Mouse (Mus musculus): ENCODE measurements around the gene Grap2. TPM values are rescaled to one million over a fixed set of nuclear protein-coding genes. Genes with fewer than 3 reads are reported as not detected.

Gene Grap2
- total RNA-seq, 2 experiments from 2014 or later, result 0.70 to 1.6 TPM

DNA sequence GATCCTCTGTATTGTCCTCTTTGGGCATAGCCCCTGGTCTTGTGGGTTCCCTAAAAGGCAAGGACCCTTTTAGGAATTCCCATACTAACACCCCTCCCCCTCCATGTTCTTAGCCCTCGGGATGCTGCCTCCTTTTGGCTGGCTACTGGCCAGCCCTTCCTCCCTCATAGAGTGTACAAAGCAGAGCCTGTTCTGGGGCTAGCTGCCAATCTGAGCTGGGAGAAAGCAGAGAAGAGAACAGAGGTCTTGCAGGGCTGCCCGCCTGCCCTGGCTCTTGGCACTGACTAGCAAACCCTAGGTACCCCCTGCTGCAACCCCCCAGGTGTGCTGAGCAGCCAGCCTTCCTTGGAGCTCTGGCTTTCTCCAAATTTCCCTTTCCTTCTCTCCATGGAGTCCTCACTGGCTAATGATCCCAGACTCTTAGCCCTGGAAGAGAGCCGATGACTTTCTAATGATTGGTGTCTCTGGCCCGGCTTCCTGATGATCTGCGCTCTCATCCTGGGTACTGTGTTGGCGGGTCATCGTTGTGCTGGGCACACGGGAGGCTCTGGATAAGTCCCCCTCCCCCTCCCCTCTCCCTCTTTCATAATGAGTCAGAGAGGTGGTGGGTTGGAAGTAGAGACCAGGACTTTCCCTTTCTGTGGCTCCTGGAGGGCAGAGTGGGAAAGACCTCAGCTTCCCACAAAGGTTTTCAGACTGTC is 107.3 kb downstream of the Grap2 start:
- no peak for DNase-seq (ENCODE audit: low spot score in 2 of 2)

DNA sequence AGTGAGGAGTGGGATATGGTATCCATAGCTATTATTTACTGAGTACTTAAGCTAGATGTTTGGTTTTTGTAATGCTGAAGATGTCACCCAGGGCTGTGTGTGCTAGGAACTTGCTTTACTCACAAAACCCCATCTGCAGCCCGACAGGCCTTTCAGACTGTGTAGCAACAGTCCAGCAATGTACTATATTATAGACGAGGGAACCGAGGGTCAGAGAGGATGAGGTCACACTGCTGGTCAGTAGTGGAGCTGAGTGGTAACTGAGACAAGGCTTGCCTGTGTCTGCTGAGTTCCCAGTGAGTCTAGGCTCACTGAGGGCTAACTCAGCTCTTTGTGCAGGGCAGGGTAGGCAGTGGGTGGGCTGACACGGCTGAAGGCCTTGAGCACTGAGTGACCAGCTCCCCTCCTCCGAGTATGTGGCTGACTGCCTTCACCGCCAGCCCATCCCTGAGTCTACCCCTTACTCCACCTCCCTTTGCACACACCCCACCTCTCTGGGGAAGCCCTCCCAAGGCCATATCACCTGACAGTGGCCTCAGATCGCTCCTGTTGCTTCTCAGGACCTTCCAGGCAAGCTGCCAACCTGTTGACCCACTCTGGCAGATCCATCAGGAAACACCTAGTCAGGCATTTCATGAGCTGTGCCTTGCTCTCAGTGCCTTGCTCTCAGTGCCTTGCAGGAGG is 108.1 kb downstream of the Grap2 start:
- no peak for DNase-seq (ENCODE audit: low spot score in 2 of 2)

DNA sequence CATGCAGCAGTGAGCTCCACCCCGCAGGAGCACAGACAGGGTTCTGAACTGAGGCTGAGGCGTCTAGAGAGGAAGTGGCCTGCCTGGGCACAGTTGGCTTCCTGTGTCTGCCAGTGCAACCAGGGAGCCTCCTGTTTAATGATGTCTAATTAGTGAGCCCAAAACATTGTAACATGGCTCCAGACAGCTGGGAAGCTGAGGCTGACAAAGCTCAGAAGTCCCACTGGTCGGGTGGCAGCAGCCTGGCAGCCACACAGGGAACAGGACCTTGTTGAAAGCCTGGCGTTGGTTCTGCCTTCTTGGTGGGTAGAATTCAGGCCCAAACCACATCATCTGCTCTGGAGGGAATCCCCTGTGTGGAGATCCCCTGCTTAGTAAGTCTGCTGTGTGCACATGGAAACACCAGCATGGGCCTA is 109.1 kb downstream of the Grap2 start:
- DNase-seq (ENCODE audit: low spot score in 2 of 2), result no peak

DNA sequence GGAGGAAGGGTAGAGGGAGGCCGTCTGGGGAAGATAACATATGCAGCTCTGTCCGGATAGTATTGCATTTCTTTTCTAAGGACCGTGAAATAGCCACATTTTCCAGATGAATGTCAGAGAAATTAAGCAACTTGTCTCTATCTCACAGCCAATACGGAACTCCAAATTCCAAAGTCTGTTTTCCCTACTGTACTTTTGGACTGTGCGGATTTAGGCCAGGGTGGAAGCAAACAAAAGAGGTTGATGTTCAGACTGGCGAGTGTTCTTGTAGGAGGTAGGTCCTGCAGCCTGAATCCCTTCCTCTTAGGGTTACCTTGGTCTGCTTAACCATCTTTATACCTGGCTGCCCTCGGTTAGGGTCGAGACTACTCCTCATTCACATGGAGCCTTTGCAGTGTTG is 109.9 kb downstream of the Grap2 start:
- no peak for DNase-seq (ENCODE audit: low spot score in 2 of 2)

DNA sequence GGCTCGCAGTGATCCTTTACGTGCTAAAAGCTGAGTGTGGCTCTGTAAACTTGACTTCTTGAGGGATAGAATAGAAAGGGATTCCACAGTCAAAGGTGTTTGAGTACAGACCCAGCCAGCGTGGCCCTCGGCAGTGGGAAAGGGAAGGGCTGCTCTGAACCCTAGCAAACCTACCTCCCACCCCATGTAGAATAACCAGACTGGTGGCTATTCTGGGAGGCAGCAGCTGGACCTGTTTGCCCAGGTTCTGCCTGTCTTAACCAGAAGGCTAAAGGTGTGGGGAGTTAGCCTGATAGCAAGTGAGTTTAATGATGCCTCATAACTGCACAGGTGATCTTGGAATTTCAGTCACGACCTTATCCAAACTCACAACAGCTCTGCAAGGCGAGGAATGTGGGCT is 110.8 kb downstream of the Grap2 start:
- DNase-seq (ENCODE audit: low spot score in 2 of 2), result no peak

DNA sequence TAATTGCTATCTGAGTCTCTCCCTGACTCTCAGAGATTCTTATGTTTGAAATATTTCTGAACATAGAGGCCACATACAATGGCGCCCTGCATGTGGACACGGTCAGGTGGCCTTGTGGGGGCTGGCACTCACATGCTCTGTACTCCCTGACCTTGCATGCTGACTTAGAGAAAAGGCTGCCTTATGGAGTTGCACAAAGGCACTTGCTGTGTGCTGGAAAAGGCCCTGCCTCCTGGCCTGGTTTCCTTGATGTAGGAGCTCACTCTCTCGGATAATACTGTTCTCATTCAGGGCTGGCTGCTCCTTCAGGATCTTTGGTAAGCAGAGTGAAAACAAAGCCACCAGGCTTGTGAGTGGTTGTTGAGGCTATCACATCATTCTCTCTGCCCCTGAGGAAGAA is 111.6 kb downstream of the Grap2 start:
- no peak for DNase-seq (ENCODE audit: low spot score in 2 of 2)

DNA sequence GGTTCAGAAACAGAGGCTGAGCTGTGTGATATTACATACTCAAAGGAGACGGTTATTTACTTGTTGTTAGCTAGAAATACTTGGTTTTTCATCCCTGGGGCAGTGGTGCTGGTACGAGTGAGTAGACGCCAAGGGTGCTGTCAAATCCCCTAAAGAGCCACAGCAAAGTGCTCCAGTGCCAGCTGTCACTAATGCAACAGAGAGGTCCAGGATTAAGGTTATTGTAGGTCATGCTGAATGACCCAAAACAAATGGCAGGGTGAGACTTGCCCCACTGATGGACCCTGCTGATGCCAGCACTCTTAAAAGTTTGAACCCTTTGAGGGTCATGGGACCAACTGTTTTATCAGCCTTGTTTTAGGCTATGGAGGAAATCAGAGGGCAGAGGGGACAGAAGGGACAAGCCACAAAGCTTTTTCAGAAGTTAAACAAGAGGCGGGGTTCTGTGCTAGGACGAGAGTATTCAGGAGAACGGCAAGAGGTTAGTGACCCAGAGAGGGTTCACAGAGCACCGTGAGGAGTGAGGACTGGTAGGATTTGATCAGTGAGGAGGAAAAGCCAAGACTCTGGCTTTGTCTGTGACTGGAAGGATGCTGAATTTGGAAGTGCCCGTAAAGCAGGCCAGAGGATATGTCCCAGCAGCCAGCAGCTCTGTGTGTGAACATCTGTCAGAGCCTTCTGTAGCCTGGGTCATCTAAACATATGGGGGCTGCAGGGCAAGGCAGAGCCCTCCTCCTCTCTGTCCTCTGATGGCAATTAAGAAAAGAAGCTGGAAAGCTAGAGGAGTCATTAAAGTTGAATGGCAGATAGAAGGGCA is 112.6 kb downstream of the Grap2 start:
- no peak for DNase-seq (ENCODE audit: low spot score in 2 of 2)

DNA sequence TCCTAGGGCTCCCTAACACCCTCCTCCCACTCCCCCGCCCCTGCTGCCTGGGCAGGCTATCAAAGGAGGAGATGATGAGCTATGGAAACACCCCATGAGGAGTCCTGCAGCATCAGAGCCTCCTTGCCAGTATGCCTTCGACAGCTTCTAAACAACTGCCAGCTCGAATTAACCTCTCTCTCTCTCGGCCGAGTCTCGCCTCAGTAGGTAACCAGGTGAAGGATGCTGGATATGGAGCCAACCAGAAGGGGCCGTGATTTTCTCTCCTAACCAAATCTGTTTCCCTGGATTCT is 113.2 kb downstream of the Grap2 start:
- no peak for DNase-seq (ENCODE audit: low spot score in 2 of 2)

DNA sequence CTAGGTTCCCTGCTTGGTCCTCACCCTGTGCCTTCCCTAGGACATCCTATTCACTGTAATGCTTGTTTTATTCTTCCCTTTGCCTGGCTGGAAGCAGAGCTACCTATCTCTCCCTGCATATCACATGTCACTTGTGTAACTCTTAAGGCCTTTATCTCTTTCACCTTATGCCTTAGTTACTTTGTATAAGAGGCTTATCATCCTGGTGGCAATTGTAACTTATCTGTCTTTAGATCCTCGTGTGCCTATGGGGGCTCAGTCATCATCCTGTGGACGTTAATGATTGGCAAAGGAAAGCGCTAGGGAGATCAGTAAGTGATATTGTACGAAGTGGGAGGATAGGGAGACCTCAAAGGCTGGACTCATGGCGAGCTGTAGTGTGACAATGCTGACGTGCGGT is 116.1 kb downstream of the Grap2 start:
- no peak for DNase-seq (ENCODE audit: low spot score in 2 of 2)

DNA sequence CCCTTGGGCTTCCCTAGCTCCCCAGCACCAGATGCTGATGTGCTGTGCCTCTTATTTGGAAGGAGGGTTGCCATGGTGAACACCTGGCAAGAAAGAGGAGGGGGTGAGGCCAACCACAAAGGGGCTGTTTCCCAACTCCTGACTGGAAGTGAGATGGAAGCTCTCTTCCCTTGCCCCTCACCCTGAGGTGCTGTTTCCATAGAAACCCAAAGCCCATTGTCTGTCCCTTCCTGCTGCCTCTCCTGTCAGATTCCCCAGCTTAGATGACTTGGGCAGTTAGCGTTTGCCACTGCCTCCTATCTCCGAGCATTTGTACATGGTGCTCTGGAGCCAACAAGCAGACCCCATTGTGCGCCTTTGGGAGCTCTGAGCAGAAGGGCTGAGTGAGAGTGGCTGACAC is 121.1 kb downstream of the Grap2 start:
- no peak for DNase-seq (ENCODE audit: low spot score in 2 of 2)

DNA sequence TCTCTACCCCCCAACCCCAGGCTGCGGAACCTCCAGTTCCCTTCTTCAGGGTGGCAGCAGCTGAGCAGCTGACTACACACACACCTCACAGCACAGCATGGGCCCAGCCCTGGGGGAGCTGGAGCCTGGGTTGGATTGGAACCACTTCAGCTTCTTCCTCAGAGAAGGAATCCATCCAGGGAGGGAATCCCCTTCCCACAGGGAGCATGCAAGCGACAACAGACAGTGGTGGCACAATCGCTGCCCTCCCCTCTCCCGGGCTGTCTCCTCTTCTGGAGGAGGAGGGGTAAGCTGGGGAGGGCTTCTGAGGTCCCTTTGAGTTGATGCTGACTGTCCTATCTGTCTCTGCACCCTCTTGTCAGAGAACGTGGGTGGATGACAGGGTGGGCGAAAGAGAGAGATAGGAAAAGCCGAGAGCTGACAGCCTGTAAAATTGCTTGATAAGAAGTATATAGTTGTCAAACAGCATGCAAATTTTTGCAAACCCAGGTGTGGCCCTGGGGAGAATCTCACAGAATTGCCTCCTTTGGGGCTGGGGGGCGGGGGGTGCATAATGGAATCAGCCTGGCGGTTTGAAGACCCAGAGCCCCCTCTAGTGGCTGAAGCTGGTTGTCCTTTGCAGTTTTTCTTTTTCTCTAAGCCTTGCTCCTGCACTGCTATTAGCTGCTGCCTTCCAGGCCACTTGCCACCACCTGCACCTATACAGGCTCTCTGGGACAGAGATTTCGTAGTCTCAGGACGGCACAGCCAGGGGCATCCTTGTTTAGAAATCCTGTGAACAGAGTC is 121.9 kb downstream of the Grap2 start:
- peak; percentile 52 to 64 for DNase-seq (ENCODE audit: low spot score in 2 of 2)

DNA sequence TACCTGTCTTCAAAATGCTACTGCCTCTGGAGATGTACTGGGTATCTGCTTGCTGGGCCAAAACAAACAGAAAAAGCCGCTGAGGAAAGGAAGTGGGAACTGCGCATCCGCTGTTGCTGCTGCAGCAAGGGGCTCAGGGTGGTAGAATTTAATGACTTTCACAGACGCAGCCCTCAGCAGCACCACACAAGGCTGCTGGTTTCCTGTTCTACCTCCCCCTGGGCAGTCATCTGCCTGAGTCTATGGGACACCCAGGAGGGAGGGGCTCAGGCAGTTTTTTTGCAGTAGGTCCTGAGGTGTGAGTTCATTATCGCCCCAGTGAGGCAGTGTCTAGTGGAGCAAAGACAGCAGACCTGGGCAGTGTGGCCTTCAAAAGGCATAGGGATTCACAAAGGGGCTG is 125.2 kb downstream of the Grap2 start:
- no peak for DNase-seq (ENCODE audit: low spot score in 2 of 2)

DNA sequence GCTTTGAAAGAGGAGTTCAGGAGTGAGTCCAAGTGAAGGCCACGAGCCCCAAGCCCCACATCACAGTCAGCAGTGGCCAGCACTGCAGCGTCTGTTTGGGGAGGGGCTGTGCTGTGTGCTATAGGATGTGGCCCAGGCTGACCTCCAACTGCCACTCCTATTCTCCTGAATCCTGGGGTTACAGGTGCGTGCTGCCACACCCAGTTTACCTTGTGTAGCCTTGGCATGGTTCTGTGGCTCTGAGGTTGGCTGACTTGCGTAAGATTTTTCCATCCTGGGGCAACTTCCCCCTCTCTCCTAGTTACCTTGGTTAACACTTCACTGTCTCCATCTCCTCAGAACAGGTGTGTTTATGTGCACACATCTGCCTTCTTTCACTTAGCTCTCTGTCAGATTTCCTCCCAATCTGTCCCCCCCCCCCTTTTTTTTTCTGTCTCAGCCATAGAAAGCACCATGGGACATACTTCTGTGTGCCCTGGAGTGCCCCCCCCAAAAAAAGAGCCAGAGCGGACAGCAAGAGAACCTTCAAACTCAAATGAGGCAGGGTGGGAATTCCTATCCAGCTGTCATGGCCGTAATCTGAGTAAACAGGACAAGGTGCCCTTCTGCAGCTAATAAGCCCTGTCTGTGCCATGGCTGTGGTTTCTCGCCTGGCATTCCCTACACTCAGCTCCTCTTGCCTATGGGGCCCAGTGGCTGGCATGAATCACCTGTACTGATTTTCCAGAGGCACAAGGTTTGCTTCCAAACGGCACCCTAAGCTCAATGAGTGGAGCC is 129.3 kb downstream of the Grap2 start:
- no peak for DNase-seq (ENCODE audit: low spot score in 2 of 2)

Small RNA genes lying within 50 kb of the gene (microRNA-seq; reads per million reads assigned to microRNA genes)
- 0 reads per million in 2 experiments for gene Mir6957 (ENCODE audit: borderline number of aligned reads in 2 of 2)

Other genes with a start within 250 kb of the Grap2 start
- not detected for gene Enthd1, start 7.4 kb upstream of the Grap2 start, total RNA-seq (2021)
- gene Fam83f, start 99.3 kb downstream of the Grap2 start, total RNA-seq (2021), result under 1 TPM in 1 of 2 experiments, not detected in 1; 0.42 TPM
- 10 to 100 TPM; 30.8 to 36.8 TPM for gene Tnrc6b, start 138.7 kb downstream of the Grap2 start, total RNA-seq (2021)

Measured in adrenal gland, adult 18-20 months (tissue).